Mouse (Mus musculus) heart, postnatal 0 days (tissue): ENCODE results near the gene Hlcs. TPM values are rescaled to one million over a fixed set of nuclear protein-coding genes. Genes with fewer than 3 reads are reported as not detected.

Source experiments
- ATAC-seq: fragments of 200-750 bp; cut with Nextera tagmentation; 2 replicates; pipeline ENCODE4 v1.8.0; 2017; ENCODE audit warnings: low read depth, moderate number of reproducible peaks, moderate library complexity; ENCODE audit not compliant: insufficient read depth
- DNase-seq: peaks from one replicate; pipeline ENCODE4 v3.0.0-alpha.2; 2016; ENCODE audit warnings: low spot score
- H3K27ac ChIP-seq: fragments of 300-500 bp; sonication (generic); 2 replicates; pipeline ENCODE4 v1.5.1; 2014; ENCODE audit warnings: low read depth, mild to moderate bottlenecking
- H3K27me3 ChIP-seq: fragments of 300-500 bp; sonication (generic); 2 replicates; pipeline ENCODE4 v1.6.1; 2014; ENCODE audit warnings: low read length, mixed read lengths; ENCODE audit not compliant: control insufficient read depth, insufficient read depth
- H3K36me3 ChIP-seq: fragments of 300-500 bp; sonication (generic); replicated peaks from 2 replicates; pipeline ENCODE4 v1.6.1; 2014; ENCODE audit warnings: low read length, mixed read lengths; ENCODE audit not compliant: control insufficient read depth, insufficient read depth
- H3K4me1 ChIP-seq: fragments of 300-500 bp; sonication (generic); 2 replicates; pipeline ENCODE4 v1.6.1; 2014; ENCODE audit warnings: antibody characterized with exemption; ENCODE audit not compliant: control insufficient read depth, insufficient read depth
- H3K4me2 ChIP-seq: fragments of 300-500 bp; sonication (generic); 2 replicates; pipeline ENCODE4 v1.6.1; 2014; ENCODE audit warnings: low read depth, mild to moderate bottlenecking, low read length, moderate library complexity
- H3K4me3 ChIP-seq: fragments of 300-500 bp; sonication (generic); 2 replicates; pipeline ENCODE4 v1.5.1; 2014; ENCODE audit warnings: low read depth, low read length
- H3K9ac ChIP-seq: fragments of 300-500 bp; sonication (generic); replicated peaks from 2 replicates; pipeline ENCODE4 v1.6.1; 2014; ENCODE audit warnings: low read depth, low read length, mixed read lengths
- H3K9me3 ChIP-seq: fragments of 300-500 bp; sonication (generic); replicated peaks from 2 replicates; pipeline ENCODE4 v1.6.1; 2016; ENCODE audit warnings: low read length; ENCODE audit not compliant: control insufficient read depth
- CTCF ChIP-seq: IDR thresholded peaks from 2 replicates; pipeline ENCODE4 v1.5.1; 2016; ENCODE audit warnings: antibody characterized with exemption, control low read depth, low read depth
- EP300 ChIP-seq: IDR thresholded peaks from 2 replicates; pipeline ENCODE4 v1.6.1; 2016; ENCODE audit warnings: antibody characterized with exemption, low read depth
- WGBS: fragments of 180-500 bp; shearing (Covaris S2); extraction: QIAGEN DNeasy Blood & Tissue Kit; methylation state at CpG from one replicate; pipeline ENCODE4 v1.1.7; 2014; 5-methylcytosine and 5-hydroxymethylcytosine counted together
- polyA plus RNA-seq: library from polyadenylated mRNA; unstranded; fragments of >200 nt; fragmentation: Nextera tagmentation; extraction: Ambion mirVana; gene quantifications from 2 replicates; pipeline ENCODE4 v1.2.1, GENCODE M21; 2015
- total RNA-seq: library from RNA; depleted of rRNA; stranded (reverse); fragments of >200 nt; gene quantifications from 2 replicates; pipeline ENCODE4 v1.2.3, GENCODE M21; 2014; ENCODE audit warnings: low replicate concordance

The Hlcs gene
- total and polyA plus RNA-seq, 2 experiments from 2014 or later: 4.6 to 5.6 TPM

DNA sequence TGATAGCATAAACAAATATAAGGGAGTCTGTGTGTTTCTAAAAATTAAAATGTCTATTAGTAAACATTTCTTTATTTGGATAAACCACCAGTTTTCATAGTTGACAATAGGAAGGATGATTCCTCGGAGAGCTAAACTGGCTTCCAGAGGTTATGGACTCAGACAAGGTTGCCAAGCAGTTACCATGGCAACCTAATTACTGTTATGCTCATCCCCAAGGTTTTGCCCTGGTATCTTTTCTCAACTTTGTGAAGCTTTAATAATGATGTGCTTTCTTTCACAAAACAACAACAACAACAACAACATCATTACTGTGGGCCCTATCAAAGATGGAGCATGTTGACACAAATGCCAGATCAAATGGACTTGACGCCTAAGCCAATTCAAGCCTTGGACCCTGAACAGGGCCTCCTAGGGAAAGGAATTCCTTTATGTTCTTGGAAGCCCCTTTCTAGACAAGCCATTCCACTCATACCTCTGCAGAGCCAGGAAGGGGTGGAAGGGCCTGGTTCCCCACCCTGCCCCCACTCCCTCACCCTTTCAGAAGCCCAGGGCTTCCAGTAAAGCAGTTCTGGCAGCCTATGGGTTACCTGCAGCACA is 185.0 kb downstream of the Hlcs start:
- TF ChIP-seq CTCF: no peak
- no peak for TF ChIP-seq EP300
- H3K9me3 ChIP-seq: no peaks in the 10 kb centered on the region
- no peak overlapping the region for H3K9ac ChIP-seq
- no peak for DNase-seq
- 58% methylated on average over 2 of the region's 2 CpGs for WGBS
- no peak for ATAC-seq
- H3K4me3 ChIP-seq: no peak overlapping the region
- H3K27me3 ChIP-seq: peaks cover 41% of the 10 kb centered on the region
- no peak overlapping the region for H3K27ac ChIP-seq
- H3K36me3 ChIP-seq: no peaks in the 10 kb centered on the region
- peaks cover 9% of the 10 kb centered on the region; the same call in 1 of the 2 replicates for H3K4me1 ChIP-seq
- no peak overlapping the region for H3K4me2 ChIP-seq

DNA sequence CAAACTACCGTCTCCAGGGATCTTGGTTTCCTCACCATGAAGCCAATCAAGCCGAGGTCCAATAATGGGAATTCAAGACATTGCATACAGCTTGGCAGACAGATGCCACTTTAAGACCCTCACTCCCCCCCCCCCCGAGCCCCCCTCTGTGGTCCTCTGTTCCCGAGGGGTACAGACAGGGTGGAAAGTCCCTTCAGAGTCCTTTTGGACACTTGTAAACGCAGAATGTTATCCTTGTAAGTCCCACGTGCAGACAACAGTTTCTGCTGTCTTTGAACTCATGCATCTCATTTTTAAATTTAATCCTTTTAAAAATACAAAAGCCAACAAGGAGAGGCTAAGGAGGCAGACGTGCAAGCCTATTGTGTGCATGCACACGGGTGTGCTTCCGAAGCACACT is 187.2 kb downstream of the Hlcs start:
- ATAC-seq (no peak), DNase-seq (no peak)
- H3K27me3 ChIP-seq: peaks cover 46% of the 10 kb centered on the region
- no peak overlapping the region for H3K4me2 ChIP-seq
- peaks cover 13% of the 10 kb centered on the region; the same call in 1 of the 2 replicates for H3K4me1 ChIP-seq
- H3K27ac ChIP-seq: no peak overlapping the region
- H3K36me3 ChIP-seq: no peaks in the 10 kb centered on the region
- H3K9ac ChIP-seq: no peak overlapping the region
- H3K4me3 ChIP-seq: no peak overlapping the region
- WGBS: 51% methylated on average over 9 of the region's 9 CpGs
- TF ChIP-seq EP300 (no peak), CTCF (no peak)
- H3K9me3 ChIP-seq: no peaks in the 10 kb centered on the region

GRCm38 (mm10) chr16:94125172-94125981 is 188.0 kb downstream of the Hlcs start:
- 3% methylated on average over 72 of the region's 83 CpGs for WGBS
- DNase-seq: no peak

DNA sequence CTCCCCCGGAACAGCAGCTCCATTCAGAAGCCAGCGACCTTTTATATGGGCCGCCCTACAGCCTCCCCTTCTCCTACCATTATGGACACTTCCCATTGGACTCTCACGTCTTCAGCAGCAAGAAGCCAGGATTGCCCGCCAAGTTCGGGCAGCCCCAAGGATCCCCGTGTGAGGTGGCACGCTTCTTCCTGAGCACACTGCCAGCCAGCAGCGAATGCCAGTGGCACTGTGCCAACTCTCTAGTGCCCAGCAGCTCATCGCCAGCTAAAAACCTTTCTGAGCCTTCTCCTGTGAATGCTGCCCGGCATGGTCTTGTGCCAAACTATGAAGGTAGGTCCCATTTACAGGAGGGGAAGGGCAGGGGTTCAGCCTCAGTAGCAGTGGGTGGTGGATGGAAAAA is 190.1 kb downstream of the Hlcs start:
- no peak for DNase-seq
- Histone ChIP-seq H3K36me3 (no peaks in the 10 kb centered on the region), H3K4me3 (no peak overlapping the region), H3K27ac (no peak overlapping the region), H3K27me3 (peaks cover 51% of the 10 kb centered on the region), H3K4me1 (peaks cover 13% of the 10 kb centered on the region; the same call in 1 of the 2 replicates), H3K9me3 (no peaks in the 10 kb centered on the region), H3K4me2 (no peak overlapping the region), H3K9ac (no peak overlapping the region)
- peak; percentile 37; the same call in 1 of the 2 replicates for ATAC-seq
- WGBS: 51% methylated on average over 11 of the region's 11 CpGs
- TF ChIP-seq EP300 (no peak), CTCF (no peak)

More at GRCm38 (mm10) chr16:94125172-94125981, 188.0 kb downstream of the Hlcs start:
- H3K4me1 ChIP-seq: peaks cover 13% of the 10 kb centered on the region; the same call in 1 of the 2 replicates
- peak overlapping the region; percentile 48 for H3K4me3 ChIP-seq
- TF ChIP-seq CTCF (no peak), EP300 (no peak)
- peak overlapping the region; percentile 22; the same call in 1 of the 2 replicates for H3K9ac ChIP-seq
- no peak for ATAC-seq
- H3K36me3 ChIP-seq: no peaks in the 10 kb centered on the region
- H3K27ac ChIP-seq: no peak overlapping the region
- H3K9me3 ChIP-seq: no peaks in the 10 kb centered on the region
- H3K4me2 ChIP-seq: peak overlapping the region; percentile 73
- peaks cover 49% of the 10 kb centered on the region for H3K27me3 ChIP-seq

DNA sequence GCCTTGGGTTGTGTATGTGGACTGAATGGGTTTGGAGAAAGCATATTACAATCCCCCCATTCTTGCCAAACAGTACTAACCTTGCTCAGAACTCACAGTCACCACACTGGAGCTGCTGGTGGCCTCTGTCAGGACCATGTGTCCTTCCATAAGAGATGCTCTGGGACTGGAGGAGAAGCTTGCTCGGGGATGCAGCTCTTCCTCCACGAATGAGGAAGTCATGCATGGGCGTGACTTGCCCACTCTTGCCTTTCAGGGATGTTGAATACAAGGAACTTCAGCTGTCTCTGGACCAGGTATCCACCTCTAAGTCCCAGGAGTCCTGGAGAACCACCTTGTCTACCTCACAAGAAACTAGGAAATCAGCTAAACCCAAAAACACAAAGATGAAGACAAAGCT is 191.0 kb downstream of the Hlcs start:
- DNase-seq (no peak), ATAC-seq (no peak)
- H3K27ac ChIP-seq: no peak overlapping the region
- H3K4me3 ChIP-seq: no peak overlapping the region
- WGBS: 84% methylated on average over 3 of the region's 3 CpGs
- no peaks in the 10 kb centered on the region for H3K9me3 ChIP-seq
- H3K27me3 ChIP-seq: peaks cover 48% of the 10 kb centered on the region
- peaks cover 13% of the 10 kb centered on the region; the same call in 1 of the 2 replicates for H3K4me1 ChIP-seq
- TF ChIP-seq CTCF: no peak
- no peak for TF ChIP-seq EP300
- no peak overlapping the region for H3K4me2 ChIP-seq
- H3K9ac ChIP-seq: no peak overlapping the region
- H3K36me3 ChIP-seq: no peaks in the 10 kb centered on the region
